Mouse (Mus musculus) spleen, adult 2 months (tissue): Measurements from ENCODE around the gene Gm42906. TPM values are rescaled to one million over a fixed set of nuclear protein-coding genes. Genes with fewer than 3 reads are reported as not detected.

Experiments
- DNase-seq, 2 experiments: peaks; one replicate each; pipeline versions ENCODE4 v3.0.0 to v3.0.0-alpha.2; 2012 to 2021; ENCODE audit warnings: low spot score in 2 of 2, low read depth in 1 of 2
- H3K27ac ChIP-seq: fragments of 200-500 bp; 2 replicates; pipeline ENCODE4 v1.5.1; 2012; ENCODE audit warnings: low read length, inconsistent platforms; ENCODE audit not compliant: insufficient read depth
- H3K27me3 ChIP-seq: fragments of 200-500 bp; 2 replicates; pipeline ENCODE4 v1.6.1; 2012; ENCODE audit warnings: mild to moderate bottlenecking, moderate library complexity, low read length, inconsistent platforms; ENCODE audit not compliant: control insufficient read depth, insufficient read depth
- H3K36me3 ChIP-seq: fragments of 200-500 bp; 2 replicates; pipeline ENCODE4 v1.6.1; 2012; ENCODE audit warnings: mild to moderate bottlenecking, low read length, inconsistent platforms; ENCODE audit not compliant: control insufficient read depth, insufficient read depth
- H3K4me1 ChIP-seq: fragments of 200-500 bp; 2 replicates; pipeline ENCODE4 v1.6.1; 2011; ENCODE audit warnings: inconsistent platforms; ENCODE audit not compliant: control insufficient read depth, insufficient read depth, insufficient read length
- H3K4me3 ChIP-seq: fragments of 200-500 bp; 2 replicates; pipeline ENCODE4 v1.5.1; 2011; ENCODE audit warnings: mild to moderate bottlenecking, inconsistent platforms; ENCODE audit not compliant: insufficient read depth, insufficient read length; ENCODE audit errors: extremely low read depth
- CTCF ChIP-seq: fragments of 200-500 bp; IDR thresholded peaks from 2 replicates; pipeline ENCODE4 v1.5.1; 2011; ENCODE audit warnings: mild to moderate bottlenecking, inconsistent platforms; ENCODE audit not compliant: insufficient read depth, insufficient read length, insufficient replicate concordance; ENCODE audit errors: extremely low read depth
- POLR2A ChIP-seq: fragments of 200-500 bp; IDR thresholded peaks from 2 replicates; pipeline ENCODE4 v1.6.1; 2011; ENCODE audit warnings: low read depth, low read length, inconsistent platforms
- WGBS: fragments of 180-500 bp; shearing (Covaris S2); methylation state at CpG from one replicate; pipeline ENCODE4 v1.1.7; 2018; 5-methylcytosine and 5-hydroxymethylcytosine counted together
- polyA plus RNA-seq: library from polyadenylated mRNA; depleted of rRNA; stranded (reverse); fragments of >200 nt; gene quantifications from 2 replicates; pipeline ENCODE4 v1.2.3, GENCODE M21; 2012

Gm42906 gene
- polyA plus RNA-seq, 1 experiment = not detected

- WGBS = 88% methylated on average over 5 of the region's 5 CpGs
Observed at GRCm38 (mm10) chr5:151066016-151066415, 361.9 kb downstream of the Gm42906 start.

DNA sequence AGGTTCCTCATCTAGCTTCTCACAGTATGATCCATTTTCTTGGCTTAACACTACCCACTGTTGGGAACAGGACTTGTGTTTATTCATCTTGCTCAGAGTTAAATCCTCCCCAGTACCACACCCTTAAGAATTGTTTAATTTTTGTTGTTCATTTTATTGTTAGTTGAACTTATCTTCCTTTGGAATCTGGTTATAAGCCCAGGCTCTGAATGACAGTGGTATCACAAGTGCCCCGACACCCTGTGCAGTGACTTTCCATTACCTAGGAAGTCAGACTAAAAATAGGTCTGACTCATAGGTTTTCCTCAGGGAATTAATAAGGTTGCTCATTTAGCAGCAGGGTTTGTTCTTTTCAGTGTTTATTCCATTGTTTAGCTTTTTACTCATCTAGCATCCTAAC is 362.7 kb downstream of the Gm42906 start:
- 91% methylated on average over 1 of the region's 1 CpGs for WGBS
- DNase-seq = no peak
- no peak overlapping the region for H3K27ac ChIP-seq

More at GRCm38 (mm10) chr5:151066016-151066415, 361.9 kb downstream of the Gm42906 start:
- Histone ChIP-seq H3K27me3 (no peaks in the 10 kb centered on the region), H3K27ac (no peak overlapping the region), H3K36me3 (no peaks in the 10 kb centered on the region), H3K4me1 (no peaks in the 10 kb centered on the region), H3K4me3 (no peak overlapping the region)
- DNase-seq = no peak
- TF ChIP-seq CTCF = no peak
- no peak for TF ChIP-seq POLR2A

DNA sequence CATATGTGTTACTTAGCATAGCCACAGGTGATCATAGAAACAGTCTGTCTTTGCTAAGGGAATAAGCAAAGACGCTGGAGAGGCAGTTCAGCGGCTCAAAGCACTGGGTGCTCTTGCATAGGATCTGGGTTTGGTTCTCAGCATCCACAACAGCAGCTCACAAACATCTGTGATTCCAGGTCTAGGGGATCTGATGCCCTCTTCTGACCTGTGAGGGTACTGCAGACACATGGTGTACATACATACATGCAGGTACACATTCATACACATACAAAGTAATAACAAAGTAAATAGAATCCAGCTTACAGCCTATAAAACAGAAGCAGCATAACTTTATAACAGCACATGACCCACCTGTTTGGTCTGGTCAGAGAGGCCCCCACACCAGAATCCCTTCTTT is 366.0 kb downstream of the Gm42906 start:
- no peak for TF ChIP-seq POLR2A
- no peak for TF ChIP-seq CTCF
- no peak for DNase-seq
- Histone ChIP-seq H3K4me3 (no peak overlapping the region), H3K4me1 (no peaks in the 10 kb centered on the region), H3K27me3 (no peaks in the 10 kb centered on the region), H3K27ac (no peak overlapping the region), H3K36me3 (no peaks in the 10 kb centered on the region)
- 97% methylated on average over 2 of the region's 2 CpGs for WGBS

More for the DNA sequence above, 362.7 kb downstream of the Gm42906 start:
- TF ChIP-seq POLR2A = no peak
- no peak for TF ChIP-seq CTCF
- Histone ChIP-seq H3K36me3 (no peaks in the 10 kb centered on the region), H3K4me3 (no peak overlapping the region), H3K4me1 (no peaks in the 10 kb centered on the region), H3K27me3 (no peaks in the 10 kb centered on the region)

DNA sequence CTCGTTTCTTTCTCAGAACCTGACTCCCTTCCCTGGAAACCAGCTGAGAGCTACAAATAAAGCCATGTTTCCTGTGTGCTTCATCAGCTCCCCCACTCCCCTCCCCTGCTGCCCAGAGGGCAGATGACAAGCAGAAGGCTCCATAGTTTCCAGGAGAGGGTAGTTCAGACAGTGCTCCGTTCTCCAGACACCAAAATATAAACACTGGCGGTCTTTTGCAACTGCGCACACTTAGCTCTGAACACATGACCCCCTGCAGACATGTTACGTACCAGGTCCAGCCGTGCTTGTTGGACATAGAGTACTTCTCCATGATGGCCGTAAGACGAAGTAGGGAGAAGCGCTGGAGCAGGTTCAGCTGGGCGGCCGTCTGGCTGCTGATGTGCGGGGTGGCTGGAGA is 367.5 kb downstream of the Gm42906 start:
- no peaks in the 10 kb centered on the region for H3K27me3 ChIP-seq
- H3K27ac ChIP-seq = no peak overlapping the region
- 86% methylated on average over 12 of the region's 12 CpGs for WGBS

DNA sequence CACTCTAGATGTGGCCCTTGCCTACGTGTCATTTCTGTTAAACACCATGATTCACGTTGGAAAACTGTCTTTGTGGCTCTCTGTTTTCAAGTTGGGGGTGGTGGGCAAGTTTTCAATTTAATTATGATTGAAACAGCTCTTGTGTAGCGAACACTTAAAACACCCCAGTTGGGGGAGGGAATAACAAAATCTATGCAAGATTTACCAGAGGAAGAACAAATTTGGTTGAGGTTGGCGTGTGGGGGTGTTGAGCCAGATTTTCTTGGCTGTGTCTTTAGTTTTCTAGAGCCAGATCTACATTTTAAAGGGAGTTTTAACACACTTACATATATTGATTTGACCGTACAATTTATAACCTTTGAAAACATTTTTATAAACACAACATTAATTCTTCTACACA is 368.2 kb downstream of the Gm42906 start:
- Histone ChIP-seq H3K4me3 (no peak overlapping the region), H3K4me1 (no peaks in the 10 kb centered on the region), H3K36me3 (no peaks in the 10 kb centered on the region), H3K27ac (no peak overlapping the region), H3K27me3 (no peaks in the 10 kb centered on the region)
- WGBS = 82% methylated on average over 5 of the region's 5 CpGs
- TF ChIP-seq POLR2A = no peak
- no peak for TF ChIP-seq CTCF
- no peak for DNase-seq

More for the DNA sequence above, 367.5 kb downstream of the Gm42906 start:
- no peak overlapping the region for H3K4me3 ChIP-seq
- no peaks in the 10 kb centered on the region for H3K4me1 ChIP-seq
- no peaks in the 10 kb centered on the region for H3K36me3 ChIP-seq
- no peak for DNase-seq
- TF ChIP-seq POLR2A = no peak
- TF ChIP-seq CTCF = no peak

- Histone ChIP-seq H3K27me3 (no peaks in the 10 kb centered on the region), H3K4me3 (no peak overlapping the region), H3K27ac (no peak overlapping the region), H3K36me3 (no peaks in the 10 kb centered on the region), H3K4me1 (no peaks in the 10 kb centered on the region)
- WGBS = 92% methylated on average over 10 of the region's 10 CpGs
- TF ChIP-seq POLR2A (no peak), CTCF (no peak)
- DNase-seq = no peak
Observed at GRCm38 (mm10) chr5:151059352-151059751, 368.6 kb downstream of the Gm42906 start.

GRCm38 (mm10) chr5:151057716-151058115 is 370.2 kb downstream of the Gm42906 start:
- Histone ChIP-seq H3K27me3 (no peaks in the 10 kb centered on the region), H3K36me3 (no peaks in the 10 kb centered on the region), H3K27ac (no peak overlapping the region), H3K4me3 (no peak overlapping the region), H3K4me1 (no peaks in the 10 kb centered on the region)
- TF ChIP-seq POLR2A (no peak), CTCF (no peak)
- 87% methylated on average over 5 of the region's 5 CpGs for WGBS
- DNase-seq = no peak
